Mouse (Mus musculus): ENCODE measurements at regions not wholly inside any gene's neighbourhood (a gene's known extent, or its start where the extent isn't known, plus 50 kb on each side); places are given as distances from the start of the nearest gene placed in this dataset.

- DNase-seq, result no peak
- 48% methylated on average over 3 of the region's 3 CpGs for WGBS
- H3K36me3 ChIP-seq (ENCODE audit: control insufficient read depth, insufficient read depth, low read length), result no peaks in the 10 kb centered on the region
- H3K79me2 ChIP-seq (replicated peaks; ENCODE audit: control insufficient read depth, insufficient read depth, low read length), result no peaks in the 10 kb centered on the region
- no peak overlapping the region for H3K9ac ChIP-seq (ENCODE audit: low read depth, low read length)
- intact Hi-C loops (cut with DNase I), result no loop called here
- no peak for TF ChIP-seq CTCF (IDR thresholded peaks at IDR 0.05)
- TF ChIP-seq POLR2A (IDR thresholded peaks at IDR 0.05; ENCODE audit: insufficient read depth, low read depth, low read length), result no peak
- no peak for TF ChIP-seq EP300 (IDR thresholded peaks at IDR 0.05; ENCODE audit: insufficient read depth, low read depth, low read length)
- H3K27ac ChIP-seq, result no peak overlapping the region
- peaks cover 6% of the 10 kb centered on the region for H3K4me1 ChIP-seq (ENCODE audit: control insufficient read depth, insufficient read depth, low read length)
- no peak overlapping the region for H3K4me3 ChIP-seq
- no peaks in the 10 kb centered on the region for H3K27me3 ChIP-seq (ENCODE audit: control insufficient read depth, insufficient read depth, low read length)
These were observed 181.6 kb downstream of the Mroh4 start for GRCm38 (mm10) chr15:74454543-74454942.

- Histone ChIP-seq H3K27me3 (ENCODE audit: control insufficient read depth, insufficient read depth, low read length) (no peaks in the 10 kb centered on the region), H3K36me3 (ENCODE audit: control insufficient read depth, insufficient read depth, low read length) (no peaks in the 10 kb centered on the region), H3K4me3 (no peak overlapping the region), H3K4me1 (ENCODE audit: control insufficient read depth, insufficient read depth, low read length) (peaks cover 6% of the 10 kb centered on the region), H3K9ac (ENCODE audit: low read depth, low read length) (no peak overlapping the region), H3K27ac (no peak overlapping the region), H3K79me2 (replicated peaks; ENCODE audit: control insufficient read depth, insufficient read depth, low read length) (no peaks in the 10 kb centered on the region)
- WGBS, result 61% methylated on average over 6 of the region's 6 CpGs
- TF ChIP-seq POLR2A (IDR thresholded peaks at IDR 0.05; ENCODE audit: insufficient read depth, low read depth, low read length) (no peak), EP300 (IDR thresholded peaks at IDR 0.05; ENCODE audit: insufficient read depth, low read depth, low read length) (no peak), CTCF (IDR thresholded peaks at IDR 0.05) (no peak)
- no peak for DNase-seq
- intact Hi-C loops (cut with DNase I), result no loop called here
These were observed 182.3 kb downstream of the Mroh4 start for GRCm38 (mm10) chr15:74453810-74454209.

- Histone ChIP-seq H3K79me2 (replicated peaks; ENCODE audit: control insufficient read depth, insufficient read depth, low read length) (no peaks in the 10 kb centered on the region), H3K36me3 (ENCODE audit: control insufficient read depth, insufficient read depth, low read length) (no peaks in the 10 kb centered on the region), H3K27ac (no peak overlapping the region), H3K9ac (ENCODE audit: low read depth, low read length) (no peak overlapping the region), H3K27me3 (ENCODE audit: control insufficient read depth, insufficient read depth, low read length) (no peaks in the 10 kb centered on the region), H3K4me3 (no peak overlapping the region), H3K4me1 (ENCODE audit: control insufficient read depth, insufficient read depth, low read length) (peaks cover 6% of the 10 kb centered on the region)
- intact Hi-C loops (cut with DNase I), result no loop called here
- TF ChIP-seq EP300 (IDR thresholded peaks at IDR 0.05; ENCODE audit: insufficient read depth, low read depth, low read length) (no peak), POLR2A (IDR thresholded peaks at IDR 0.05; ENCODE audit: insufficient read depth, low read depth, low read length) (no peak), CTCF (IDR thresholded peaks at IDR 0.05) (no peak)
- 95% methylated on average over 3 of the region's 3 CpGs for WGBS
- no peak for DNase-seq
These were observed 183.7 kb downstream of the Mroh4 start for GRCm38 (mm10) chr15:74452426-74452825.

GRCm38 (mm10) chr15:74441889-74442288 is 194.3 kb downstream of the Mroh4 start:
- Histone ChIP-seq H3K79me2 (replicated peaks; ENCODE audit: control insufficient read depth, insufficient read depth, low read length) (no peaks in the 10 kb centered on the region), H3K4me3 (no peak overlapping the region), H3K36me3 (ENCODE audit: control insufficient read depth, insufficient read depth, low read length) (no peaks in the 10 kb centered on the region), H3K27me3 (ENCODE audit: control insufficient read depth, insufficient read depth, low read length) (no peaks in the 10 kb centered on the region), H3K9ac (ENCODE audit: low read depth, low read length) (no peak overlapping the region), H3K4me1 (ENCODE audit: control insufficient read depth, insufficient read depth, low read length) (no peaks in the 10 kb centered on the region), H3K27ac (no peak overlapping the region)
- 79% methylated on average over 13 of the region's 13 CpGs for WGBS
- TF ChIP-seq POLR2A (IDR thresholded peaks at IDR 0.05; ENCODE audit: insufficient read depth, low read depth, low read length), result no peak
- no peak for DNase-seq
- intact Hi-C loops (cut with DNase I), result no loop called here

- H3K79me2 ChIP-seq (replicated peaks; ENCODE audit: control insufficient read depth, insufficient read depth, low read length), result no peaks in the 10 kb centered on the region
- H3K27ac ChIP-seq, result no peak overlapping the region
- H3K4me1 ChIP-seq (ENCODE audit: control insufficient read depth, insufficient read depth, low read length), result no peaks in the 10 kb centered on the region
- H3K9ac ChIP-seq (ENCODE audit: low read depth, low read length), result no peak overlapping the region
- no peak for DNase-seq
- 72% methylated on average over 6 of the region's 6 CpGs for WGBS
- H3K4me3 ChIP-seq, result no peak overlapping the region
- TF ChIP-seq EP300 (IDR thresholded peaks at IDR 0.05; ENCODE audit: insufficient read depth, low read depth, low read length), result no peak
- TF ChIP-seq POLR2A (IDR thresholded peaks at IDR 0.05; ENCODE audit: insufficient read depth, low read depth, low read length), result no peak
- TF ChIP-seq CTCF (IDR thresholded peaks at IDR 0.05), result no peak
- intact Hi-C loops (cut with DNase I), result no loop called here
- H3K36me3 ChIP-seq (ENCODE audit: control insufficient read depth, insufficient read depth, low read length), result no peaks in the 10 kb centered on the region
- H3K27me3 ChIP-seq (ENCODE audit: control insufficient read depth, insufficient read depth, low read length), result no peaks in the 10 kb centered on the region
These were observed 209.2 kb downstream of the Mroh4 start for GRCm38 (mm10) chr15:74426989-74427388.

- H3K4me3 ChIP-seq, result no peak overlapping the region
- H3K27ac ChIP-seq, result no peak overlapping the region
- no peaks in the 10 kb centered on the region for H3K79me2 ChIP-seq (replicated peaks; ENCODE audit: control insufficient read depth, insufficient read depth, low read length)
- WGBS, result 62% methylated on average over 3 of the region's 3 CpGs
- intact Hi-C loops (cut with DNase I), result no loop called here
- H3K9ac ChIP-seq (ENCODE audit: low read depth, low read length), result no peak overlapping the region
- H3K27me3 ChIP-seq (ENCODE audit: control insufficient read depth, insufficient read depth, low read length), result no peaks in the 10 kb centered on the region
- DNase-seq, result no peak
- no peaks in the 10 kb centered on the region for H3K4me1 ChIP-seq (ENCODE audit: control insufficient read depth, insufficient read depth, low read length)
- TF ChIP-seq POLR2A (IDR thresholded peaks at IDR 0.05; ENCODE audit: insufficient read depth, low read depth, low read length) (no peak), EP300 (IDR thresholded peaks at IDR 0.05; ENCODE audit: insufficient read depth, low read depth, low read length) (no peak), CTCF (IDR thresholded peaks at IDR 0.05) (no peak)
- no peaks in the 10 kb centered on the region for H3K36me3 ChIP-seq (ENCODE audit: control insufficient read depth, insufficient read depth, low read length)
These were observed 213.2 kb downstream of the Mroh4 start for GRCm38 (mm10) chr15:74423001-74423400.

Measured in heart, adult 2 months (tissue).